Mouse (Mus musculus) heart, adult 8-10 months (tissue): ENCODE results near the gene Klhdc7a. TPM values are rescaled to one million over a fixed set of nuclear protein-coding genes. Genes with fewer than 3 reads are reported as not detected.
"Not testable (repeated sequence)": the region's sequence is repeated elsewhere in the genome, so short reads cannot be mapped to it uniquely, and the experiment has no call there.

Experiments used
- DNase-seq: peaks from one replicate; pipeline ENCODE4 v3.0.0; 2022; ENCODE audit warnings: low spot score
- total RNA-seq, 4 experiments: library from RNA; stranded (reverse); gene quantifications; 2 replicates each; pipeline ENCODE4 v1.2.4; 2022

Gene Klhdc7a
- total RNA-seq = 1 to 10 TPM in 3 of 4 experiments, under 1 TPM in 1; 0.65 to 3.3 (median 1.8) TPM

DNA sequence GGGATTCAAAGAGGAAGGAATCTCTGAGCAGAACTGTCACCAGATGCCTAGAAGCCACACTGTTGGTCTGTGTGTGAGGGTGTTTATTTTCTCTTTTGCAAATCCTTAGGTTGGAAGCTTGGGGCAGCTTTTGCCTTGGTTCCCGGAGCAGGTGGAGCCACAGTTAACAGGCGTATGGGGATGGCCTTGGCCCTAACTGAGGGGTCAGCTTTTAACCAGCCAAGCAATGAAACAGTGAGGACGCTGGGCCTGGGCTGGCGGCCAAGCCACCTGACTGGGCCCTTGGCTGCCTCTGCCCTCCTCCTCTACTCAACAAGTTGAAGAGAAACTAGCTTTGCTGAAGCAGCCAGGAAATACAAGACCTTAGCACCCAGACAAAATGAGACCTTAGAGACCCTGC, at the start of gene Klhdc7a:
TSS of gene Klhdc7a (minus strand) at position 105 of the 400 bp plus-strand sequence.
- DNase-seq = peak; percentile 65

GRCm38 (mm10) chr4:140015916-140016315, 48.1 kb upstream of the Klhdc7a start:
- no peak for DNase-seq

GRCm38 (mm10) chr4:140010728-140011470, 43.1 kb upstream of the Klhdc7a start:
- no peak for DNase-seq

DNA sequence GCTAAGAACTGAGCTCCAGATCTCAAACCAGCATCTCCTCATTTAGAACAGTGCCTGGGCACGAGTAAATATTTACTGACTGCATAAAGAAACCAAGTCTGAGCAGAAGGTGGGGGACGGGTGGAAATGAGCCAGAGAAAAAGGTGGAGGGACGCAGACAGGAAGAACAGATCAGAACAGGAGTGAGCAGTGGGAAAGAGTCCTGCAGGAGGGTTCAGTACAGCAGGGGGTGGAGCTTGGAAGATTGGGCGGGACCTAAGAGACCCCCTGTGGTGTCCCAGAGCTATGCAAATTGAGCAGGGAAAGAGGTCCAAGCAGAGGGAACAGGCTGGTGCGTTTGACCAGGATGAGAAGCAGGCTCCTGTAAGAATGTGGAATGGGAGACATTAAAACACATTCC, 37.1 kb upstream of the Klhdc7a start:
- no peak for DNase-seq

DNA sequence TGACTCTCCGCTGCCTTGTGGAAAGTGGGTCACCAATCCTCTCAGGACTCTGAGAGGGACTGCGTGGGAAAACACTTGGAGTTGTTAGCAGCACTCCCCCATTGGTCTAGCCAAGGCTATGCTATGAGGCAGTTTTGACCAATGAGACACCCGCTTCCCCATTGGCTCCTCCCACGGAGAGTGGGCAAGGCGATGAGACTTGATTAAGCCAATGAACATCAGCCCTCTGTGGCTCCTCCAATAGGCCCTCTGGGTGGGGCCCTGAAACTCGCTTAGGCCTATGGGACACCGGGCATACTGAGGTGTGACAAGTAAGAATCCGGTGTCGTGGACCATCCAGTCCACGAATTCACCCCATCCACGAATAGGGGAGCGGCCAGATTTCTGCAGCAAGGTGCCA, 36.3 kb upstream of the Klhdc7a start:
- no peak for DNase-seq

GRCm38 (mm10) chr4:140002069-140002468, 34.2 kb upstream of the Klhdc7a start:
- DNase-seq = no peak

DNA sequence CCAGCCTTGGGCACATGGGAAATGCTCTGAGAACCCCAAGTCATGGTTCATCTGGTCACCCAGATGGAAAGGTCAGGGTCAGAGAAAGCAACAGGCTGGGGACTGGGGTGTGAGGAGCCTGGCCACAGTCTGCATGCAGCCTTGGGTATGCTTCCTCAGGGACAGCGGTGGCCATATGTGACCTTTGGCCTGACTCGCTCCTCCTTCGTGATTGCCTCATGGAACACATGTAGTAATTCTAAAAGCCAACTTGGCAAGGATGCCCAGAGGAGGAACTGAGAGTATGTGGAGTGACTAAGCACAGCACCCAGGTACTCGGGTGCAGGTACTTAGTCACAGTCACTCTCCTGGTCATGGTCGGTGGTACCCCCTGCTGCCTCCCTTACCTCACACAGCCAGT, 33.1 kb upstream of the Klhdc7a start:
- no peak for DNase-seq

DNA sequence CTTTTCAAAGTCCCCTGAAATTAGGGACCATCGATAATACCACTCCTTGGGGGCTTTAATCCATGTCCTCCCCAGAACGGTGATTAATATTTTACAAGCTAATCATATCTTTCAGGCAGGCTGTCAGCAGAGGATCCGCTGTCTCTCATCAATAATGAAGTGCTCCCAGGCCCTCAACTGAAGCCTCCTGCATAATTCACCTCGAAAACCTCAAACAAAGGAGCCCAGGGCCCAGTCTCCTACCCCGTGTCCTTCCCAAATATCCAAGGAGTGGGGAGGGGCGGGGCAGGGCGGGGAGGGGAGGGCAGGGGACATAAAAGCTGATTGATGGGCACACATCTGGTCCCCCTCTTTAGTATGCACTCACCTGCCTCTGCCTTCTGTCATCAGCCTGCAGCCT, 31.2 kb upstream of the Klhdc7a start:
- DNase-seq = no peak

GRCm38 (mm10) chr4:139995659-139996058, 27.8 kb upstream of the Klhdc7a start:
- DNase-seq = no peak

DNA sequence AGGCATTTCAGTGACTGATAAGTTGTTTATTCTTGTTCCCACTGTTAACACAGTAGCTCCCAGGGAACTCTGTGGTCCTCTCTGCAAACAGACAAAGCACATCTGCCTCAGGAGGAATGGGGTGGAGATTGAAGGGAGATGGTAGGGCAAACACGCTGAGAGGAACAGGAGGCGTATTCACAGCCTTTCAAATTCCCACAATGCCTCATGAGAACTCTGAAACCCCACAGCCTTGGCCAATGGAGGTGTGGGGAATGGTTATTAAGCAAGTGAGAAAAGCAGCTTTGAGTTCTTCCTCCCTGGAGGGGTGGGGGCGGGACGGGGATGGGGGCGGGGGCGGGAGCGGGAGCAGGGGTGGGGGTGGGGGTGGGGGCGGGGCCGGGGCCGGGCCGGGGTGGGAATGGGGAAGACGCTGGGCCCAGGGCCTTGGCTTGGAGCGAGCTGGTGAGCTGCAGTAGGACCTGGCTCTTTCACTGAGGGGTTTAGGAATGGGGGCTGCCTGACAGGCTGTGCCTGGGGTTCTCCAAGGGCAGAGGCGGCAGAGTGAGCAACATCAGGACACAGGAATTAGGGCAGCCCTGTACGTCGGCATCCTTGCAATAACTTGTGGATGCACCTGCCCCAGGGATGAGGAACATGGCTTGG, 25.4 kb upstream of the Klhdc7a start:
- no peak for DNase-seq

DNA sequence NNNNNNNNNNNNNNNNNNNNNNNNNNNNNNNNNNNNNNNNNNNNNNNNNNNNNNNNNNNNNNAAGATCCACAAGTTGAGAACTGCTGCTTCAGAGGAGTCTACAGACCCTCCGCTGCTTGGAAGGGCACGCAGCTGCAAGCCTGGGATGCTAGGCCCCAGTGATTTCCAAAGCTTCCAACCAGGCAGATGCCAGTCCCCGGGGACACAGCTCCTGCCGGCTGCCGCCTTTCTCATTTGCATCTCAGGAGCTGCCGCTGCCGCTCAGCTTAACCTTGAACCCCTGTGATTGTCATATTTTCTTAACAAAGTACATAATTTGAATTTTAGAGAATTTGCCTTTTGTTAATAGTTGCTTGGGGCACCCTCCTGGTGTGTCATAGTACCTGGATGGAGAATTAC, 19.1 kb upstream of the Klhdc7a start:
- no peak for DNase-seq

DNA sequence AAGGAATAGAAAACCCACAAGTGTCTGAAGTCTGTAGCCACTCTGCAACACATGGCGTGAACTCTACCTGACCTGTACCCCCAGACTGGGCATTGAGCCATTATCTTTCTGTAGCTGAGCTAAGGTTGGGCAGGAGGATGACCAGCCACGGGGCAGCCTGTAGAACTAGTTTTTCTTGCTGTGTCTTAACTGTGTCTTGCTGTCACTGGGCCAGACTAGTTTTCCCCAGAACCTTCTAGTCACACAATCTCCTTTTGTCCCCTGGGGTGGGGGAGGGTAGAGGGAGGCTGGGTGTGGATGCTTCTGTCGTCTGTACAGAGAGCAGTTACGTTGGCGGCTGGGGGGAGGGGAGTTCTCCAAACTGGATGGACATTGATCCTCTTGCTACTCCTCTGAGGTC, 10.9 kb upstream of the Klhdc7a start:
- no peak for DNase-seq

GRCm38 (mm10) chr4:139977308-139977781, 9.5 kb upstream of the Klhdc7a start:
- DNase-seq = no peak

GRCm38 (mm10) chr4:139974506-139974905, 6.7 kb upstream of the Klhdc7a start:
- DNase-seq = no peak

DNA sequence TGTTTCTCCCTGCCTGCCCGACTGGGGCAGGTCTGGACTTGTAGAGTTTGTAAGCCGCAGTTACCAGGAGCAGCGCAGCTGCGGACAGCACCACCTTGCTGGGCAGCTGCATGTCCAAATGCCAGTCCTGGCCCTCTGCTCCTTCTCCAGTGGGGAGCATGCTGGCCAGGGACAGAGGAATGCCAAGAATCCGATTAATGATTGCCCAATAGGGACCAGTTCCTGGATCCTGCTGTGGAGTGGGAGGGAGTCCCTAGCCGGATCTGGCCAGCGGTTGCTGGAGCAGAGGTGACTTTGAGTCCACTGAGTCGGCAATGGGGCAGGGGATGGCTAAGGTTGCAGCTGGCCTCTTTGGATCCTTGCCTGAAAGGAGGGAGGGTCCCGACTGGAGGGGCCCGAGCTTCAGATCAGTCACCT, 343 bp downstream of the Klhdc7a start:
- peak; percentile 17 for DNase-seq

- DNase-seq = no peak
Observed at GRCm38 (mm10) chr4:139966981-139967380, 845 bp downstream of the Klhdc7a start.

DNA sequence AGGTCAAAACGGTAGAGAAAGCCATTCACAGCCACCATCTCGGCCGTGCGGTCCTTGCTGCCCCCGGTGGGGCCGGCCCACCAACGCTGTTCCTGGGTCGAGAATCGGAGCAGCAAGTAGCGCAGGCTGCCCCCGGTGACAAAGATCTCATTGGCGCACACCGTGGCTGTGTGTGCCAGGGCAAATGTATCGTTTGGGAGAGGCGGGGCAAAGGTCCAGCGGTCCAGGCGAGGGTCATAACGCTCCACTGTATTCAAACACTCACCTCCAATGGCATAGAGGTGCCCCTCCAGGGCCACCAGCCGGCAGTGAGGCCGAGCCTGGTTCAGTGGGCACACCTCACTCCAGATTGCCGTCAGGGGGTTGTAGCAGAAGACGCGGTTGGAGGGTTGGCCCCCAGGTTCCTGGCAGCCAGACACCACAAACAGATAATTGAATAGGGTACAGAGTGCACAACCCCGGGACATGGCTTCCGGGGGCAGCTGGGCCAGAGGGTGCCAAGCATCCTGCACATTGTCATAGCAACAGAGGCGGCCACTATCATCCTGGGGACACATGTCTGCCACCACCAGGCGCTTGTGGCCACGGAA, 2.1 kb downstream of the Klhdc7a start:
- DNase-seq = no peak

DNA sequence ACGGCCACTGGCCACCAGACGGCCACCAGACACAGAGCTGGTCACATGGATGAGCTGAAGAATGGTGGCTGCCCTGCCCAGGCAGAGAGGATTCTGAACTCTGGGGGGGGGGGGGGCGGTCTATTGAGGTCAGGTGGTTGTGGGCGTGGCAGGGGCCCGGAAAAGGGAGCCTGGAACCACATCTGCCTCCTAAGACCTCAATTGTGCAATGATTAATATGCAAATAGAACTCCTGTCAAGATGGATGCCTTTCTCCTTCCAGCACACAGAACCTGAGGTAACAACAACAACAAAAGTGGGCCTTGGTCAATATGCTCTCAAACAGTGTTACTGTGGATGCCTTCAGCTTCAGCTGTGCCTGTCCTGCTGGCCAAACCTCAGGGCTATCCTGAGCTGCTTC, 3.4 kb downstream of the Klhdc7a start:
- DNase-seq = no peak

- no peak for DNase-seq
Observed at GRCm38 (mm10) chr4:139963911-139964310, 3.9 kb downstream of the Klhdc7a start.

GRCm38 (mm10) chr4:139963059-139963458, 4.8 kb downstream of the Klhdc7a start:
- no peak for DNase-seq

DNA sequence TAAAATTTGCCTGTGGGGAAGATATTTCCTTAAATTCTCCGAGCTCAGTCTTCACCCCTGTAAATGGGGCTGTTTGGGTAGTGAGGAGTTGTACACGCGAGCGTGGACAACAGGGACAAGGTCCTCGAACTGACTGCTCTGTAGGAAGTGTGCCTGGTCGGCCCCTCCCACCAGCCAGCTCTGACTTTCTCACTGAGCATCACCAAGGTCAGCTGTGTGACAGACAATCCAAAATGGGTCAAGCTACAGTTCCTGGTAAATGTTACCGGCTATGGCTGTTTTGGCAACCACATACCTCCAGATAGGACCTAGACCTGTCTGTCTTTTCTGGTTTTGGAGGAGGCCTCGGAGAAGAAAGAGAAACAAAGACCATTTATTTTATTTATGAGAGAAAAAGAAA, 6.0 kb downstream of the Klhdc7a start:
- no peak for DNase-seq

GRCm38 (mm10) chr4:139961329-139961728, 6.5 kb downstream of the Klhdc7a start:
- not testable (repeated sequence) for DNase-seq
